Mouse (Mus musculus): ENCODE data around the gene Fam90a1b. TPM values are rescaled to one million over a fixed set of nuclear protein-coding genes. Genes with fewer than 3 reads are reported as not detected.
"Not testable (repeated sequence)": the region's sequence is repeated elsewhere in the genome, so short reads cannot be mapped to it uniquely, and the experiment has no call there.

Gene Fam90a1b
- polyA plus RNA-seq (2012; rRNA removed), result 0.11 and 0.13 TPM in 2 replicates

- Histone ChIP-seq H3K27ac (ENCODE audit: insufficient read depth, low read length) (0 out of 2 replicates have a peak within 1 kb of the TSS, but pooled peaks have one; percentile 8), H3K4me3 (ENCODE audit: insufficient read depth, low read length) (peak within 1 kb of the TSS; percentile 94), H3K4me1 (ENCODE audit: control insufficient read depth, insufficient read depth, low read length) (no peaks in the 10 kb centered on the region; the same call in none of the 2 replicates)
- peak; percentile 53 for TF ChIP-seq CTCF (IDR thresholded peaks at IDR 0.05; ENCODE audit: extremely low read depth, insufficient read depth, low read length)
- no peak for TF ChIP-seq POLR2A (IDR thresholded peaks at IDR 0.05; ENCODE audit: extremely low read depth, insufficient read depth, low read length)
Measured at GRCm38 (mm10) chrX:94366670-94367241, at the start of gene Fam90a1b, which contains the start of gene Apoo. Gene Fam90a1b (minus strand): TSS chrX:94366777. Gene Apoo (plus strand): TSS chrX:94367117.

GRCm38 (mm10) chrX:94408975-94409374 lies 42.4 kb upstream of the Fam90a1b start:
- no peak overlapping the region for H3K27ac ChIP-seq (ENCODE audit: insufficient read depth, low read length)
- H3K4me1 ChIP-seq (ENCODE audit: control insufficient read depth, insufficient read depth, low read length), result no peaks in the 10 kb centered on the region
- TF ChIP-seq POLR2A (IDR thresholded peaks at IDR 0.05; ENCODE audit: extremely low read depth, insufficient read depth, low read length), result no peak
- TF ChIP-seq CTCF (IDR thresholded peaks at IDR 0.05; ENCODE audit: extremely low read depth, insufficient read depth, low read length), result no peak
- H3K4me3 ChIP-seq (ENCODE audit: insufficient read depth, low read length), result no peak overlapping the region

- no peak overlapping the region for H3K27ac ChIP-seq (ENCODE audit: insufficient read depth, low read length)
- no peak overlapping the region for H3K4me3 ChIP-seq (ENCODE audit: insufficient read depth, low read length)
- TF ChIP-seq POLR2A (IDR thresholded peaks at IDR 0.05; ENCODE audit: extremely low read depth, insufficient read depth, low read length) (no peak), CTCF (IDR thresholded peaks at IDR 0.05; ENCODE audit: extremely low read depth, insufficient read depth, low read length) (no peak)
- H3K4me1 ChIP-seq (ENCODE audit: control insufficient read depth, insufficient read depth, low read length), result no peaks in the 10 kb centered on the region
Measured at GRCm38 (mm10) chrX:94378734-94379133, 12.2 kb upstream of the Fam90a1b start.

- peak overlapping the region; percentile 94 for H3K4me3 ChIP-seq (ENCODE audit: insufficient read depth, low read length)
- H3K27ac ChIP-seq (ENCODE audit: insufficient read depth, low read length), result 0 out of 2 replicates have a peak overlapping the region, but pooled peaks have one; percentile 8
- no peaks in the 10 kb centered on the region; the same call in none of the 2 replicates for H3K4me1 ChIP-seq (ENCODE audit: control insufficient read depth, insufficient read depth, low read length)
- no peak for TF ChIP-seq CTCF (IDR thresholded peaks at IDR 0.05; ENCODE audit: extremely low read depth, insufficient read depth, low read length)
Measured at GRCm38 (mm10) chrX:94367248-94367647, 671 bp upstream of the Fam90a1b start.

- no peaks in the 10 kb centered on the region; the same call in none of the 2 replicates for H3K4me1 ChIP-seq (ENCODE audit: control insufficient read depth, insufficient read depth, low read length)
- TF ChIP-seq CTCF (IDR thresholded peaks at IDR 0.05; ENCODE audit: extremely low read depth, insufficient read depth, low read length) (no peak), POLR2A (IDR thresholded peaks at IDR 0.05; ENCODE audit: extremely low read depth, insufficient read depth, low read length) (no peak)
- H3K27ac ChIP-seq (ENCODE audit: insufficient read depth, low read length), result no peak overlapping the region
- H3K4me3 ChIP-seq (ENCODE audit: insufficient read depth, low read length), result no peak overlapping the region; the same call in 1 of the 2 replicates
Measured at GRCm38 (mm10) chrX:94366029-94366428, 548 bp downstream of the Fam90a1b start.

GRCm38 (mm10) chrX:94365381-94365925 lies 1.1 kb downstream of the Fam90a1b start:
- H3K4me1 ChIP-seq (ENCODE audit: control insufficient read depth, insufficient read depth, low read length), result no peaks in the 10 kb centered on the region; the same call in none of the 2 replicates
- H3K4me3 ChIP-seq (ENCODE audit: insufficient read depth, low read length), result no peak overlapping the region; the same call in 1 of the 2 replicates
- TF ChIP-seq POLR2A (IDR thresholded peaks at IDR 0.05; ENCODE audit: extremely low read depth, insufficient read depth, low read length) (no peak), CTCF (IDR thresholded peaks at IDR 0.05; ENCODE audit: extremely low read depth, insufficient read depth, low read length) (no peak)
- no peak overlapping the region for H3K27ac ChIP-seq (ENCODE audit: insufficient read depth, low read length)

- not testable (repeated sequence) for H3K4me3 ChIP-seq (ENCODE audit: insufficient read depth, low read length); H3K27ac ChIP-seq (ENCODE audit: insufficient read depth, low read length); H3K4me1 ChIP-seq (ENCODE audit: control insufficient read depth, insufficient read depth, low read length)
Measured at GRCm38 (mm10) chrX:94343638-94344037, 22.9 kb downstream of the Fam90a1b start.

GRCm38 (mm10) chrX:94321036-94321902 lies 45.3 kb downstream of the Fam90a1b start:
- no peaks in the 10 kb centered on the region for H3K4me1 ChIP-seq (ENCODE audit: control insufficient read depth, insufficient read depth, low read length)
- H3K4me3 ChIP-seq (ENCODE audit: insufficient read depth, low read length), result no peak overlapping the region
- H3K27ac ChIP-seq (ENCODE audit: insufficient read depth, low read length), result no peak overlapping the region
- no peak for TF ChIP-seq POLR2A (IDR thresholded peaks at IDR 0.05; ENCODE audit: extremely low read depth, insufficient read depth, low read length)
- TF ChIP-seq CTCF (IDR thresholded peaks at IDR 0.05; ENCODE audit: extremely low read depth, insufficient read depth, low read length), result no peak

Other genes starting within 250 kb of the Fam90a1b start
- gene Zfx, start 243.1 kb downstream of the Fam90a1b start, polyA plus RNA-seq (2012; rRNA removed), result 9.0 and 9.3 TPM in 2 replicates
- gene Eif2s3x, start 153.9 kb downstream of the Fam90a1b start, polyA plus RNA-seq (2012; rRNA removed), result 88.2 and 92.5 TPM in 2 replicates
- 7.2 TPM in 2 replicates for gene Klhl15, start 132.2 kb downstream of the Fam90a1b start, polyA plus RNA-seq (2012; rRNA removed)
- 42.1 and 51.2 TPM in 2 replicates for gene Apoo, start 340 bp upstream of the Fam90a1b start, polyA plus RNA-seq (2012; rRNA removed)
- 420 and 423 TPM in 2 replicates for gene Maged1, start 175.4 kb upstream of the Fam90a1b start, polyA plus RNA-seq (2012; rRNA removed)